Comparison of ENCODE assay signal across 8 mouse cellular contexts in genomic region chr3:20590143-20590542, GRCm38 (mm10).
A peak's percentile ranks its signal among the peaks of the same experiment; 100 is the strongest.
DNase-seq lines count a peak whose midpoint lies in the region; ATAC-seq and TF ChIP-seq lines count a peak whose summit lies in the region.

No protein-coding gene starts in this region.

- H3K4me3 ChIP-seq in gastrocnemius, adult 2 months: no peak overlapping the region
- no peak overlapping the region for H3K4me3 ChIP-seq in midbrain, embryonic 16.5 days (ENCODE audit: low read depth, low read length)

- intact Hi-C loops in gastrocnemius, adult 2 months (cut with DNase I): loop anchor here (10.0 kb wide), 1 partner anchor 1345 kb away; no protein-coding TSS in a partner anchor
- intact Hi-C loops in gastrocnemius, postnatal 36 days (cut with DNase I): no loop called here

- no peaks in the 10 kb centered on the region for H3K36me3 ChIP-seq in midbrain, embryonic 16.5 days (ENCODE audit: control insufficient read depth, insufficient read depth, low read length)

- DNase-seq in gastrocnemius, adult 2 months: no peak
- DNase-seq in gastrocnemius, postnatal 36 days: no peak
- DNase-seq in thymus, postnatal 0 days (ENCODE audit: low spot score): peak; percentile 26
- DNase-seq in thymus, adult 18-20 months: no peak
- peak; percentile 36 for DNase-seq in embryo, embryonic 11 days
- peak; percentile 15 to 19 for DNase-seq in kidney, postnatal 4 days

- H3K27ac ChIP-seq in gastrocnemius, adult 2 months: no peak overlapping the region
- no peak overlapping the region for H3K27ac ChIP-seq in midbrain, embryonic 16.5 days (ENCODE audit: low read length)

- H3K4me1 ChIP-seq in midbrain, embryonic 16.5 days (ENCODE audit: control insufficient read depth, insufficient read depth, low read length): no peaks in the 10 kb centered on the region

- WGBS in midbrain, embryonic 16.5 days: 42% methylated on average over 2 of the region's 2 CpGs

- no peak overlapping the region for H3K4me2 ChIP-seq in midbrain, embryonic 16.5 days (ENCODE audit: low read length)

- no peak overlapping the region for H3K9ac ChIP-seq in midbrain, embryonic 16.5 days (ENCODE audit: low read depth, low read length)

- no peaks in the 10 kb centered on the region for H3K27me3 ChIP-seq in midbrain, embryonic 16.5 days (ENCODE audit: control insufficient read depth, insufficient read depth, low read depth, low read length)

- no peaks in the 10 kb centered on the region for H3K9me3 ChIP-seq in midbrain, embryonic 16.5 days (replicated peaks; ENCODE audit: control insufficient read depth, low read length, poor library complexity, severe bottlenecking)

- ATAC-seq in midbrain, embryonic 16.5 days: peak; percentile 48; the same call in 1 of the 2 replicates
- ATAC-seq in erythroblast, adult 5-6 weeks (replicated peaks; ENCODE audit: low FRiP score, poor library complexity, severe bottlenecking): no peak

- TF ChIP-seq CTCF in gastrocnemius, adult 2 months (IDR thresholded peaks at IDR 0.05): peak; percentile 93

Comparison
In these comparisons a context has a peak if more than half of its experiments do, and no peak if none do; other contexts are left out.
1. DNase-seq: peak in thymus, postnatal 0 days (single experiment), embryo, embryonic 11 days (single experiment) and kidney, postnatal 4 days (2 of 2); none in gastrocnemius, adult 2 months (single experiment), gastrocnemius, postnatal 36 days (0 of 2) and thymus, adult 18-20 months (0 of 2).